Mouse (Mus musculus): ENCODE results near the gene Numbl. TPM values are rescaled to one million over a fixed set of nuclear protein-coding genes. Genes with fewer than 3 reads are reported as not detected.
A peak's percentile ranks its signal among the peaks of the same experiment; 100 is the strongest.
"Not testable (repeated sequence)": the region's sequence is repeated elsewhere in the genome, so short reads cannot be mapped to it uniquely, and the experiment has no call there.

Numbl gene
- total RNA-seq (2015; ENCODE audit: low replicate concordance) (0.72 TPM in 1 of 2 replicates, not detected in the other), total RNA-seq (2017; ENCODE audit: low replicate concordance) (under 0.01 and 2.0 TPM in 2 replicates)

GRCm38 (mm10) chr7:27258205-27258899 lies at the start of gene Numbl:
Gene Numbl (plus strand): TSS chr7:27258433.
- ATAC-seq (replicated peaks; ENCODE audit: low FRiP score, poor library complexity, severe bottlenecking), result peak; percentile 85

GRCm38 (mm10) chr7:27212626-27213025 lies 45.6 kb upstream of the Numbl start:
- 0 out of 2 replicates have a peak, but pooled peaks have one; percentile 50 for ATAC-seq (replicated peaks; ENCODE audit: low FRiP score, poor library complexity, severe bottlenecking)

- no peak for ATAC-seq (replicated peaks; ENCODE audit: low FRiP score, poor library complexity, severe bottlenecking)
Measured at GRCm38 (mm10) chr7:27218586-27218985, 39.6 kb upstream of the Numbl start.

GRCm38 (mm10) chr7:27219937-27220336 lies 38.3 kb upstream of the Numbl start:
- no peak for ATAC-seq (replicated peaks; ENCODE audit: low FRiP score, poor library complexity, severe bottlenecking)

- no peak for ATAC-seq (replicated peaks; ENCODE audit: low FRiP score, poor library complexity, severe bottlenecking)
Measured at GRCm38 (mm10) chr7:27221939-27222338, 36.3 kb upstream of the Numbl start.

GRCm38 (mm10) chr7:27222538-27222937 lies 35.7 kb upstream of the Numbl start:
- ATAC-seq (replicated peaks; ENCODE audit: low FRiP score, poor library complexity, severe bottlenecking), result no peak

DNA sequence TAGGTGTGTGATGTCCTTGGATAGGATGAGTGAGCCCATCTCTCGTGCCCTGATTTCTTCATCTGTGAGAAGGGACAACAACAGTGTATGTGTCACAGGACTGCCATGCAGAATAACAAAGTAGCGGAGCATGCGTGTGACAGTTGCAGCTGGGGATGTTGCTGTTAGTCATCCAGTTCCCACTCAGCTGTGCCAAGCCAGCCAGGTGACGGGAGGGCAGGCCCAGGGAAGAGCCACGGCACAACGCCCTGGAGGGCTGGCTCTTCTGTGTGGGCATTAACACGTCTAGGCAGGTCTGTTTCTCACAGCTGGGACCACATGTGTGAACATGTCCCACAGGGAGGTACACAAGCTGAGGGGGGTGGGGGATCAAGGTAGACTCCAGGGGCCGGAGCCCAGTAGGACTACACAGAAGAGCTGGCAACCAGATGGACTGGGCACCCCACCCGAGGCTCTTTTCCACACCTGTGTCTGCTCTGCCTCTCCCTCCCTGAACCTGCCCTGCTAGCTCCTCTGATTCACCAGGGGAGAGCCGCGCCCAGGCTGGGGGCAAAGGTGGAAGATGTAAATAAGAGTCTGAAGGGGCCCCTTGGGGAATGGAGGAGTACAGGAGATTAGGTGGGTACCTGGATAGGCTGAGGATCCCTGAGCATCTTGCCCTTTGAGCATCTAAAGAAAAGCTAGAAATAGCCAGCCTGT lies 33.2 kb upstream of the Numbl start:
- no peak for ATAC-seq (replicated peaks; ENCODE audit: low FRiP score, poor library complexity, severe bottlenecking)

GRCm38 (mm10) chr7:27227276-27227675 lies 31.0 kb upstream of the Numbl start:
- no peak for ATAC-seq (replicated peaks; ENCODE audit: low FRiP score, poor library complexity, severe bottlenecking)

DNA sequence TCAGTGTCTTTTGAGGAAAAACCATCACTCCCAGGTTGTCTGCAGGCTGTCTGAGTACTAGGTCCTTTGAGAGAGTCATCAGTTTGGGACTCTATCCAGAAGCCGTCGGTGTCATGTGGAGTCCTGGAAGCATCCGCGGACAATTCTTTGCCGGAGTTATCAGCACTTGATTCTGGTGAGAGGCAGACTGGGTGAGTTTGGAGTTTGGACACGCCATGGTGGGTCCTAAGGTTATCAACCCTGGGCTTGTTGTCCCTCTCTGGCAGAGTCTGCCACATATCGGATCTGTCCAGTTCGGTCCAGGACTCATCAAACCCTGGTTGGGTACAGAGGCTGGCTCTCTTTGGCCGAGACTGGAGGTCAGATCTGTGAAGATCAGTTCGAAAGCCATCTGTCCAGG lies 30.6 kb upstream of the Numbl start:
- 0 out of 2 replicates have a peak, but pooled peaks have one; percentile 9 for ATAC-seq (replicated peaks; ENCODE audit: low FRiP score, poor library complexity, severe bottlenecking)

- ATAC-seq (replicated peaks; ENCODE audit: low FRiP score, poor library complexity, severe bottlenecking), result peak; percentile 89
Measured at GRCm38 (mm10) chr7:27228281-27228821, 29.9 kb upstream of the Numbl start, which contains the start of gene Itpkc. Gene Itpkc (minus strand): TSS chr7:27228661.

GRCm38 (mm10) chr7:27228865-27229264 lies 29.4 kb upstream of the Numbl start:
- ATAC-seq (replicated peaks; ENCODE audit: low FRiP score, poor library complexity, severe bottlenecking), result peak; percentile 2; the same call in 1 of the 2 replicates

GRCm38 (mm10) chr7:27230781-27231180 lies 27.5 kb upstream of the Numbl start:
- ATAC-seq (replicated peaks; ENCODE audit: low FRiP score, poor library complexity, severe bottlenecking), result no peak

GRCm38 (mm10) chr7:27231693-27232331 lies 26.4 kb upstream of the Numbl start:
- ATAC-seq (replicated peaks; ENCODE audit: low FRiP score, poor library complexity, severe bottlenecking), result no peak

DNA sequence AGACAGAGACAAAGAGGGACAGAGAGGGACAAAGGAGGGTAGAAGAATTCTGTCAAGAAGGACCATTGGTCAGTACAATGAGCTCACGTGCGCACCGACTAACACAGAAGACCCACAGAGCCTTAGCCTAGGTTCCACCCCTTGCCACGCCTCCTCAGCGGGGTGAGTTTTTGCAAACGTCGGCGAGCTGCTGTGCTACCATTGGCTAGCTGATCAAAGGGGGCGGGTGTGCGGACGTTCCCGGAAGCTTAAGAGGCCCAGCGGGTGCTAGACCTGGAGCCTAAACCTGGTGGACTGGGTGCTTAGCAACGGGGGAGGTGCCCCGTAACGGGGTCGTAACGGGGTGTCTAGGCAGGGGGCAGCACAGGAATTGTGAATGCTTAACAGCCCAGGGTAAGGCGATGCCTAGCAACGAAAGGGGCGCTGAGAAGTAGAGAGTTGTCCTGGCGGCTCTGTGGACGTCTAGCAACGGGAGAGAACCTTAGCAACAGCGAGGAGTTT lies 25.4 kb upstream of the Numbl start, which contains the start of gene Coq8b:
Coq8b (plus strand) TSS at position 243 of the 501 bp plus-strand sequence.
- peak; percentile 94 for ATAC-seq (replicated peaks; ENCODE audit: low FRiP score, poor library complexity, severe bottlenecking)

DNA sequence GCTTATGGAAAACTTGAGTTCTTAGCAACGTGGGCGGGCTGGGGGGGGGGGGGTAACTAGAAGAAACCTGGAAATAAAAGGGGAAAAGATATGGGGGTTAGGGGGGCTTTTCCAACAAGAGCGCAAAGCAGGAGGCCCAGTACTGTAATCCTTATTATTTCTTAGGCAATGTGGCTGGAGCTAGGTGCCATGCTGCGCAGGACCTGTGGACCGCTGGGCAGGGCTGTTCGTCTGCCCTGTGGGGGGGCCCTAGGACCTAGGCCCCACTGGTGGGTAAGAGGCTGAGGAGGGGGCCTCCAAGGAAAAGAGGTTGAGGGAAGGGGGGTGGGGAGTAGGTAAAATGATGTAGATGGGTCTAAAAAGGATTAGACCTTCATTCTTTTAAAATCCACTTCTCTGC lies 24.9 kb upstream of the Numbl start:
- no peak for ATAC-seq (replicated peaks; ENCODE audit: low FRiP score, poor library complexity, severe bottlenecking)

GRCm38 (mm10) chr7:27235726-27236125 lies 22.5 kb upstream of the Numbl start:
- ATAC-seq (replicated peaks; ENCODE audit: low FRiP score, poor library complexity, severe bottlenecking), result no peak

- no peak for ATAC-seq (replicated peaks; ENCODE audit: low FRiP score, poor library complexity, severe bottlenecking)
Measured at GRCm38 (mm10) chr7:27237527-27237926, 20.7 kb upstream of the Numbl start.

DNA sequence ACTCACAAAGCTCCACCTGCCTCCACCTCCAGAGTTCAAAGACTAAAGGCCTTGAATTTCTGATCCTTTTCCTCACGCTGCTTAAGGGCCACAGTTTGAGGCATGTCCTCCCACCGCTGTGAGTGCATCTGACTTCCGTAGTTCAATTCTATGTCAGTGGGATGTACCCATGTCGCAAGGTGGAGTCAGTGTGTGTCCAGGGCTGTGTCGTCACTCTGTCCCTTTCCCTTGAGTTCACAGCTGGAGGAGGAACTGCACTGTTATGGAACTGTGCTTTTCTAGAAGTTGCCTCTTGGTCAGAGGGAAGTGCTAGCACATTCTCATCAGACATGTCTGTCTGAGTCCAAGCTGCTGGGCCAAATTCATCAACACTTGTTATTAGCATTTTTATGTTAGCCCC lies 19.7 kb upstream of the Numbl start:
- no peak for ATAC-seq (replicated peaks; ENCODE audit: low FRiP score, poor library complexity, severe bottlenecking)

DNA sequence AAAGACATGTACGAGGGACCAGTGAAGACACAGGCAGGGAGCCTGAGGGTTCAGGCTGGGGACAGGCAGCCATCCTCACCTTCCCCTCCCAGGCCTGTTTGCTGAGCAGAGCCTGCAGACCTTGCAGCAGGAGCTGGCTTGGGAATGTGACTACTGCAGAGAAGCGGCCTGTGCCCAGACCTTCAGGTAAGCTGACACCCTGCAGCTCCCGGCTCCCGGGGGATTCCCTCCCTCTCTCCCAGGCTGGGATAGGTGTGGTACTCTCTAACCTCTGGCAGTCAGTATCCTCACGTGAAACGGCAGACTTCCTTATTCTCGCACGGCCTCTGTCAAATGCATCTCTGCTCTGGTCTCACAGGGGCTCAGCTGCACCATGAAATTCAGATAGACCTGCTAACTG lies 15.0 kb upstream of the Numbl start:
- ATAC-seq (replicated peaks; ENCODE audit: low FRiP score, poor library complexity, severe bottlenecking), result no peak

DNA sequence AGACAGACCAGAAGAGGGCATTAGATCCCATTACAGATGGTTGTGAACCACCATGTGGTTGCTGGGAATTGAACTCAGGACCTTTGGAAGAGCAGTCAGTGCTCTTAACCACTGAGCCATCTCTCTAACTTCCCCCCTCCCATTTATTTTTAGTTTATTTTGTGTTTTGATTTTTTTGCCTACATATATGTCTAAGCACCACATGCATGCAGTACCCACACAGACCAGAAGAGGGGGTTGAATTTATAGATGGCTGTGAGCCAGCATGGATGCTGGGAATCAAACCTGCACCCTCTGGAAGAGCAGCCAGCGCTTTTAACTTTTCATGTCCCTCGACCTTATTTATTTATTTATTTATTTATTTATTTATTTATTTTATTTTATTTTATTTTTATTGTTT lies 14.1 kb upstream of the Numbl start:
- ATAC-seq (replicated peaks; ENCODE audit: low FRiP score, poor library complexity, severe bottlenecking), result not testable (repeated sequence)

Measured in erythroid progenitor cell, adult 5-6 weeks (primary cell).